Mouse (Mus musculus) kidney, adult 2 months (tissue): Measurements from ENCODE around the gene Slc32a1. TPM values are rescaled to one million over a fixed set of nuclear protein-coding genes. Genes with fewer than 3 reads are reported as not detected.

Experiments used
- DNase-seq: peaks from one replicate; pipeline ENCODE4 v3.0.0; 2021
- H3K27ac ChIP-seq: fragments of 200-500 bp; 2 replicates; pipeline ENCODE4 v1.5.1; 2012; ENCODE audit warnings: low read depth, low read length, control low read depth, inconsistent platforms; ENCODE audit not compliant: insufficient read depth
- H3K27me3 ChIP-seq: fragments of 200-500 bp; replicated peaks from 2 replicates; pipeline ENCODE4 v1.6.1; 2012; ENCODE audit warnings: mild to moderate bottlenecking, moderate library complexity, low read length, inconsistent platforms; ENCODE audit not compliant: control insufficient read depth, insufficient read depth
- H3K36me3 ChIP-seq: fragments of 200-500 bp; 2 replicates; pipeline ENCODE4 v1.6.1; 2012; ENCODE audit warnings: mild to moderate bottlenecking, moderate library complexity, low read length, inconsistent platforms; ENCODE audit not compliant: control insufficient read depth, insufficient read depth
- H3K4me1 ChIP-seq: fragments of 200-500 bp; 2 replicates; pipeline ENCODE4 v1.6.1; 2011; ENCODE audit warnings: low read length; ENCODE audit not compliant: control insufficient read depth, insufficient read depth
- H3K4me3 ChIP-seq: fragments of 200-500 bp; 2 replicates; pipeline ENCODE4 v1.5.1; 2011; ENCODE audit warnings: mild to moderate bottlenecking, low read depth, low read length, control low read depth; ENCODE audit not compliant: insufficient read depth
- CTCF ChIP-seq: fragments of 200-500 bp; conservative IDR thresholded peaks from 2 replicates; pipeline ENCODE4 v1.5.1; 2011; ENCODE audit warnings: low read depth, mild to moderate bottlenecking, control low read depth, low read length, moderate library complexity, mixed read lengths; ENCODE audit not compliant: insufficient read depth, insufficient read length
- POLR2A ChIP-seq: fragments of 200-500 bp; IDR thresholded peaks from one replicate; pipeline ENCODE4 v1.6.1; 2011; ENCODE audit warnings: low read depth, low read length, control low read depth
- WGBS: fragments of 180-500 bp; shearing (Covaris S2); methylation state at CpG from one replicate; pipeline ENCODE4 v1.1.7; 2018; 5-methylcytosine and 5-hydroxymethylcytosine counted together
- polyA plus RNA-seq: library from polyadenylated mRNA; depleted of rRNA; stranded (reverse); fragments of >200 nt; gene quantifications from 2 replicates; pipeline ENCODE4 v1.2.3, GENCODE M21; 2012; rRNA removed

Gene Slc32a1
- not detected in 2 replicates for polyA plus RNA-seq

- no peak within 1 kb of the TSS for H3K4me3 ChIP-seq
- WGBS, result 2% methylated on average over 77 of the region's 77 CpGs
- no peaks in the 10 kb centered on the region for H3K4me1 ChIP-seq
- DNase-seq, result no peak
- no peaks in the 10 kb centered on the region for H3K36me3 ChIP-seq
- H3K27ac ChIP-seq, result no peak within 1 kb of the TSS
- H3K27me3 ChIP-seq, result peaks cover 2% of the 10 kb centered on the region
- TF ChIP-seq CTCF (no peak), POLR2A (no peak)
Observed at GRCm38 (mm10) chr2:158610488-158611325, at the start of gene Slc32a1. Gene Slc32a1 (plus strand): TSS chr2:158610767.

- no peak for DNase-seq
- Histone ChIP-seq H3K36me3 (no peaks in the 10 kb centered on the region), H3K4me3 (no peak overlapping the region), H3K4me1 (no peaks in the 10 kb centered on the region), H3K27me3 (no peaks in the 10 kb centered on the region), H3K27ac (no peak overlapping the region)
- WGBS, result 16% methylated on average over 9 of the region's 9 CpGs
- no peak for TF ChIP-seq POLR2A
- no peak for TF ChIP-seq CTCF
Observed at GRCm38 (mm10) chr2:158560801-158561200, 49.8 kb upstream of the Slc32a1 start.

GRCm38 (mm10) chr2:158561371-158562144 lies 49.0 kb upstream of the Slc32a1 start:
- H3K36me3 ChIP-seq, result no peaks in the 10 kb centered on the region
- H3K4me1 ChIP-seq, result no peaks in the 10 kb centered on the region
- TF ChIP-seq CTCF (no peak), POLR2A (no peak)
- H3K27ac ChIP-seq, result no peak overlapping the region
- H3K27me3 ChIP-seq, result no peaks in the 10 kb centered on the region
- H3K4me3 ChIP-seq, result no peak overlapping the region
- DNase-seq, result no peak
- 43% methylated on average over 3 of the region's 3 CpGs for WGBS

- peak; percentile 71 for DNase-seq
- WGBS, result 16% methylated on average over 13 of the region's 13 CpGs
- no peaks in the 10 kb centered on the region for H3K27me3 ChIP-seq
- H3K4me3 ChIP-seq, result no peak overlapping the region
- H3K27ac ChIP-seq, result no peak overlapping the region
- H3K4me1 ChIP-seq, result no peaks in the 10 kb centered on the region
- H3K36me3 ChIP-seq, result no peaks in the 10 kb centered on the region
- no peak for TF ChIP-seq POLR2A
- no peak for TF ChIP-seq CTCF
Observed at GRCm38 (mm10) chr2:158570421-158571081, 40.0 kb upstream of the Slc32a1 start.

- Histone ChIP-seq H3K27me3 (no peaks in the 10 kb centered on the region; the same call in 1 of the 2 replicates), H3K4me1 (no peaks in the 10 kb centered on the region), H3K27ac (no peak overlapping the region), H3K36me3 (no peaks in the 10 kb centered on the region), H3K4me3 (no peak overlapping the region)
- no peak for DNase-seq
- no peak for TF ChIP-seq CTCF
- no peak for TF ChIP-seq POLR2A
- 38% methylated on average over 4 of the region's 4 CpGs for WGBS
Observed at GRCm38 (mm10) chr2:158579979-158580378, 30.6 kb upstream of the Slc32a1 start.

- Histone ChIP-seq H3K27me3 (no peaks in the 10 kb centered on the region; the same call in 1 of the 2 replicates), H3K4me3 (no peak overlapping the region), H3K36me3 (no peaks in the 10 kb centered on the region), H3K4me1 (no peaks in the 10 kb centered on the region), H3K27ac (no peak overlapping the region)
- peak; percentile 14 for DNase-seq
- no peak for TF ChIP-seq CTCF
- no peak for TF ChIP-seq POLR2A
- WGBS, result 15% methylated on average over 12 of the region's 12 CpGs
Observed at GRCm38 (mm10) chr2:158584621-158585358, 25.8 kb upstream of the Slc32a1 start.
